Mouse (Mus musculus) naive thymus-derived CD4-positive, alpha-beta T cell, adult 5 months (primary cell): ENCODE data around the gene Gm17949. TPM values are rescaled to one million over a fixed set of nuclear protein-coding genes. Genes with fewer than 3 reads are reported as not detected.

Experiments used
- polyA plus RNA-seq: library from polyadenylated mRNA; unstranded; fragments of 100-300 nt; shearing (Covaris generic); gene quantifications from one replicate; pipeline ENCODE4 v1.2.1, GENCODE M21; 2017

The Gm17949 gene
- polyA plus RNA-seq: 1.1 TPM

DNA sequence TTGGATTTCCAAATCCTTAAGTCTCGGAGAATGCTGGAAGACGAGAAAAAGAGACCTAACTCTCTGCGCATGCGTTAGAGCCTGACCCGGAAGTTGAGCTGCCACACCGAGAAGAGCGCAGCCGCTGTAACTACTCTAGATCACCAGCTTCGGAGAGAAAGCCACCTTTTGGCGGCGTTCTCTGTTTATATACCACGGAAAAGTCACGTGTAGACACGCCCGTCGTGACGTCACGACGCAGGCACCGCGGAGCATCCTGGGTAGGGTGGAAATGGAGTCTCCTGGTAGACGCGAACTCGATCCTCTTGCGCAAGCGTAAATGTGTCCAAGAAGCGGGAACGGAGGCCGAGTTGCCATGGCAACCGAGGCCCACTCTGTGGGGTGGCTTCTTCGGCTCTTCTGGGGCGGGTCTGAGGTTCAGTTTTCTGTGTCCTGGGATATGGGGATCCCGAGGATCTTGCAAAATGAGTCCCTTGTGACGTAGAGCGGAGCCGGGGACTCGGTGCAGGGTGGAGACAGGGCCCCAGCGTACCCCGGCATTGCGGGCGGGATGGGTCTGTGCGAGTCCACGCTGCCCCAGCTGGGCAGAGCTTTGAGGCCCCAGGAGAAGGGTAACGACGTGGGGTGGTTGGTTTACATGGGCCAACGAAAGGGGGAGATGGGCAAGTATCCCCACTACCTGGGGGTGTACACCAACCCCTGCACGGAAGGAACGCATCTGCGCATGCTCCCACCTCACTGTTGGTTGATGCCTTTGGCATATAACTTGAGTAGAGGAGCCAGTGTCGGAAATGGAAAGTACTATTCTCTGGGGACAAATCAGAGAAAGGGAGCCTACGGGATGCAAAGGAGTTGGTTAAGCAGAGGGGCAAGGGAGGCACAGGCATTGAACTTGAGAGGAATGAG, at the start of gene Gm17949, which contains the start of gene Gtf2f1:
Gene Gm17949 (plus strand): TSS at position 234 of the 906 bp plus-strand sequence.
Gene Gtf2f1 (minus strand): TSS at position 53 of the 906 bp plus-strand sequence.

DNA sequence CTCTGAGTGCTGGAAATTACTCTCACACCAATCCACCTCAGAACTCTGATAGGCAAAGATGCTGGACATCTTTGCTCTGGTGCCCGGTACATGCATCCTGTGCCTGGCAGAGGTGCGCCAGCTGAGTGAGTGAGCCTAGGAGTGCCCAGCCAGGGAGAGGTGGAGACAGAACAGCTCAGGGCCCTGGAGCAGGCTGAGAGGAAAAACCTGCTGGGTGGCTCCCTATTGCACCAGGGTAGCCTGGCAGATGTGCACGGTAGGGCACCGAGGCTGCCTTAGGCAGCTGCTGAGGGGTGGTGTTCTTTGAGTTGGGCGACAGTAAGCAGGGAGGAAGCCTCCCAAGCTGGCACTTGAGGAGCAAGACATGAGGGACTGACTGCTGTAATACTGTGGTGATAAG, 29.3 kb upstream of the Gm17949 start, which contains the start of gene Acer1:
Gene Acer1 (minus strand): TSS at position 114 of the 400 bp plus-strand sequence.

DNA sequence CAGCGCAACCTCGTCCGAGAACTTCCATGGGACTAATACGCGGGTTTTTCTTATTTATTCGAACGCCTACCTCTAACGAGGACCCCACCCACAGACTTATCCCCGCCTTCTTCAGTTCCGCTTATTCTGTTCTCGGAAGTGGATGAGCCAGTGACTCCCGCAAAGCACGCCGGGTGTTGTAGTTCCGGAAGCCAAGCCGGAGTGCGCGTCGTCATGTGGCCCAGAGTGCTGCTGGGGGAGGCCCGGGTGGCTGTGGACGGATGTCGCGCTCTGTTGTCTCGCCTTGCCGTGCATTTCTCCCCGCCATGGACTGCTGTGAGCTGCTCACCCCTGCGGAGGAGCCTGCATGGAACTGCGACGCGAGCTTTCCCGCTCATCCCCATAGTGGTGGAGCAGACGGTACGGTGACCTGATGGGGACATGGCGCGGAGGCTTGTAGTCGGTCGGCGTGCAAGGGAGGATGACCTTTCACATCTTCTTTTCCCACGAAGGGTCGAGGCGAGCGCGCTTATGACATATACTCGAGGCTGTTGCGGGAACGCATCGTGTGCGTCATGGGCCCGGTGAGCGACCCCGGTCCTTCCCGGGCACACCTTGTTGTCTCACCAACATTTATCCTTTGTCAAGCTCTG, 21.0 kb upstream of the Gm17949 start, which contains the start of gene Clpp:
Gene Clpp (plus strand): TSS at position 191 of the 632 bp plus-strand sequence.

DNA sequence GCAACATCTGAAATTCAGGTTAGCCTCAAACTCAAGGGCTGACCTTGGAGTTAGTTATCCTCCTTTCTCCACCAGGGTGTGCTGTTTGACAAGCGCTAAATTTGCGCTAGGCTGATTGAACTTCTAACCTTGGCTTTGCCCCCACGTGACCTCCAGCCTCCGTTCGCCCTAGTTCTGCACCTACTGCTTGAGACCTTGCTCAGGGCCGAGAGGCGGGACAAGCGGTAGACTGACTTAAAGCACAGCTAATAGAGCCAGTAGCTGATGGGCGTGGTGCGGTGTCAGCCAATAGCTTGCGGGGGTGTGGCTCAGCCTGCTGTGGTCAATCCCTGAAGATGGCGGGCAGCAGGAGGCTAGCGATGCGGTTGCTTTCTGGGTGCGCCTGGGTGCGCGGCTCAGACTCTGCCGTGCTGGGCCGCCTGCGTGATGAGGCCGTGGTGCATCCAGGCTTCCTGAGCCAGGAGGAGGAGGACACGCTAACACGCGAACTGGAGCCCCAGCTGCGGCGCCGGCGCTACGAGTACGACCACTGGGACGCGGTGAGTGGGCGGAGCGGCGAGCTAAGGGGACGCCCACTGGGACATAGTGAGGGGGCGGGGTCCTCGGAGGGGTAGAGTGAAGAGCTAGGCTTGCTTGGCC, 14.1 kb upstream of the Gm17949 start, which contains the start of gene Alkbh7:
Gene Alkbh7 (plus strand): TSS at position 311 of the 639 bp plus-strand sequence.

DNA sequence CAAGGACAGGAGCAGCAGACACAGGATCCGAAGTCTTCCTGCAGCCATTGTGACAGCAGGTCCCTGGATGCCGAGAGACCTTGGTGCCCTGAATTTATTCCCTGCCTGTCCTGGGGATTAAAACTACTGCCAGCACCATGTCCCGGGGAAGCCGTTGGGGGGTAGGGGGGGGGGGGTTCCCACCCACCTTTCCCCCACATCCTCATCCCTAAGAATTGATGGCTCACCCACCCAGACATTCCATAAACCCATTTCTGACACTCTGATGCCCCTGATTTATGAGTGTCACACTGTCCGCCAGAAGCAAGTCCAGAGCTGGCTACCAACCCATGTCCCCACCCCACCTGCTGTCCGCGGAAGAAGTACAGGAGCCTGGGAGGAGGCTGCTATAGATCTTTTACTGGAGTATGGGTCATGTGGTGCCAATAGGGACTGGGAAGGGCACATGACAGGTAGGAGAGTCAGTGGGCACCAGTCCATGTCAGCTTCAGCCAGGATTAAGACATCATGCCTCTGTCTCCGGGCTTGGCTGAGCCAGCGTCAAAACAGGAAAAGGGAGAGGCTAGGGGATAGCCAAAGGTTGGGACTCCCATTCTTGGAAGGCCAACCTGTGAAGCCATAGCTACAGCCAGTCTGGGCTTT, 11.2 kb upstream of the Gm17949 start, which contains the start of gene Pspn:
Gene Pspn (minus strand): TSS at position 51 of the 642 bp plus-strand sequence.

DNA sequence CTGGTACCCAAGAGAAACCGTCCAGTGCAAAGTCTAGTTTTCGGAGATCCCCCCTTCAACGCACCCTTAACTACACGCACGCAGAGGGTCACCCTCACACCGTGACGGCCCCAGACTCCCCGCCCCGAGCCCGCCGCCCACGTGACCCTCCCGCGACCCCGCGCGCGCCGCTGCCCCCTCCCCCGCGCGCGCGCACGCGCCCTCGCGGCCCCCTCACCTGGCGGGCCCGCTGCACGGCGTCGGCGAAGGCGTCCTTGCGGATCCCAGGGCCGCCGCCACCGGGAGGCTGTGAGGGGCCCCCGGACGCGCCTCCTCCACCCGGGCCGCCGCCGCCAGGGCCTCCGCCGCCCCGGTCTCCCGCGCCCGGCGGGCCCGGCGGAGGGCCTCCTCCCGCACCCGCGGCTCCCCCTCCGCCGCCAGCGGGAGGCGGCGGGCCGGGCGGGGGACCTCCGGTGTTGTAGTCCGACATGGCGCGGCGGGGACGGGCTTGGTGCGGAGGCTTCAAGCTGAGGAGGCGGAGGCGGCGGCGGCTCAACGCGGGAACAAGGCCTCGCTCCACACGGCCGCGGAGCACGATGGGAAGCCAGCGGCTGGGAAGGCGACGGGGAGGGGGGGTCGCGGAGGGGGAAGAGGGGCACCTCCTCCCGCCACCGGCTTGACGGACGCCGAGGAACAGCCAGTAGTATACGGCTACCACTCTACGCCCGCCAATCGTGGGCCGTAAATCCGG, 19.8 kb downstream of the Gm17949 start, which contains the start of gene Khsrp:
Gene Khsrp (minus strand): TSS at position 592 of the 730 bp plus-strand sequence.

DNA sequence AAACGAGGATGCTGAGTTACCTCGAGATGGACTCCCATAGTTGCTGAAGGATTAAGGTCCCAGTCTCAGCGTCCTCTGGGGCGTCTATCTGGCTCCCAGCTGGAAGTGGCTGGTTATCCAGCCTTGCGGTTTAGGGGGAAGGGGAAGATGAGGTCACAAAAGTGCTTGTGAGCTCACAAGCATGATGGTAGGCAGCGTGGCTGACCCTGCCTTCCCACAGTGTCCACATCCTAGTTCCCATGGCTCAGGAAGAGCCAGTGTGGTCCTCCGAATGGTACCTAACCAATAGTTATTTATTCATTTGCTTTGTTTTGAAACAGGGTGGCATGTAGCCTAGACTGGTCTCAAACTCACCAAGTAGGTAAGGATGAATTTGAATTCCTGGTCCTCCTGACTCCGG, 30.3 kb downstream of the Gm17949 start, which contains the start of gene Slc25a41:
Gene Slc25a41 (minus strand): TSS at position 101 of the 400 bp plus-strand sequence.

DNA sequence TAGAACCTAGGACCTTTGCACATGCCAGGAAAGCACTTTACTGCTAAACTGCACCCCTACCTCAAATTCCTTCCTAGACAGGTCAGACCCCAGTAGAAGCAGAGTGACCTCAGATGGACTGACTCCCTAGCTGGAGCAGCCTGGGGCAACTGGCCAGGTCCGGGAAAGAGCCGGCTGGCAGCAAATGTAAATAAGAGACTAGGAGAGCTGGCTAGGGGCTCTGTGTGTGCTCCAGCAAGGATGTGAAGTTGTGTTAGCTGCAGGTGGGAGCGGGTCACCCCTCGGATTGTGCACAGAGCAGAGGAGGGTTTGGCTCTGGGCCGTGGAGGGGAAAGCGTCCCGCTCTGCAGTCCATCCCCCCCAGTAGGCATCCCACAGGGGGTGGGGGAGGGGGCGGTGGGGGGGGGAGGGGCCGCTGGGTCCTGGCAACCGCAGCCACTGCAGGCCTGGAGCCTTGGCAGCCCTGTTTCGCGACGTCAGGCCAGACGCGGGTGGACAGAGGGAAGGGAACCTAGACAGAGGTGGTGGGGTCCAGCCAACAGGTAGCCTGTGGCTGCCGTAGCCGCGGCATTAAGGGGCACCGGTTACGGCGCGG, 47.7 kb downstream of the Gm17949 start, which contains the start of gene Crb3:
Gene Crb3 (plus strand): TSS at position 215 of the 595 bp plus-strand sequence.

DNA sequence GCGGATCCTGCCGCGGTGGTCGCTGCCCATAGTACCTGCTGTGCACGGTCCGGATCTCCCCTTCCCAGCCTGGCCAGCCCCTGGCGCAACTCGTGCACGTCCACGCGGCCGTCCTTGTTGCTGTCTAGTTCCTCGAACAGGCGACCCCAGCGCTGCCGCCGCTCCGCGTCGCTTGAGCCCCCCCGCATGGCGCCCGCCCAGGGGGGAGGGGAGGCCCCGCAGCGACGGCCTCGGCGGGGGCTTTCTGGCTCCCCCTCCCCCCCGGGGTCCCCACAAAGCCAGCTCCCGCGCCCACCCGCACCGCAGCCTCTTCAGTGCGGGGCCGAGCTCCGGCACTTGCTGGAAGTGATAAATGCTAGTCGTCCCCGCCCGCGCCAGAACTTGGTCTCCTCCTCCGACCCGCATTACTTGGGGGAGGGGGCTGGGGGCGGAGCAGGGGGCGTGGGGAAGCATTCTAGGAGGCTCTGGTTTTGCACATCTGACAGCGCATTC, 48.3 kb downstream of the Gm17949 start, which contains the start of gene Slc25a23:
Gene Slc25a23 (minus strand): TSS at position 378 of the 492 bp plus-strand sequence.

Other genes starting within 250 kb of the Gm17949 start
- 60.0 TPM for gene Dus3l, start 246.7 kb upstream of the Gm17949 start, polyA plus RNA-seq
- gene Prr22, start 241.2 kb upstream of the Gm17949 start, polyA plus RNA-seq: 1.5 TPM
- 1.8 TPM for gene Rfx2, start 180.5 kb upstream of the Gm17949 start, polyA plus RNA-seq
- gene Acsbg2, start 137.0 kb upstream of the Gm17949 start, polyA plus RNA-seq: not detected
- not detected for gene 1700061G19Rik, start 136.0 kb upstream of the Gm17949 start, polyA plus RNA-seq
- gene Mllt1, start 76.1 kb upstream of the Gm17949 start, polyA plus RNA-seq: 26.1 TPM
- gene Acer1, start 29.3 kb upstream of the Gm17949 start, polyA plus RNA-seq: not detected
- 48.3 TPM for gene Clpp, start 21.2 kb upstream of the Gm17949 start, polyA plus RNA-seq
- 17.1 TPM for gene Alkbh7, start 14.1 kb upstream of the Gm17949 start, polyA plus RNA-seq
- not detected for gene Pspn, start 11.5 kb upstream of the Gm17949 start, polyA plus RNA-seq
- 71.2 TPM for gene Gtf2f1, start 181 bp upstream of the Gm17949 start, polyA plus RNA-seq
- gene Khsrp, start 20.1 kb downstream of the Gm17949 start, polyA plus RNA-seq: 60.8 TPM
- gene Slc25a41, start 30.2 kb downstream of the Gm17949 start, polyA plus RNA-seq: not detected
- gene Crb3, start 47.6 kb downstream of the Gm17949 start, polyA plus RNA-seq: 1.7 TPM
- gene Slc25a23, start 48.4 kb downstream of the Gm17949 start, polyA plus RNA-seq: 13.0 TPM
- gene Dennd1c, start 67.0 kb downstream of the Gm17949 start, polyA plus RNA-seq: 126 TPM
- gene Tubb4a, start 76.3 kb downstream of the Gm17949 start, polyA plus RNA-seq: 1.1 TPM
- gene Tnfsf9, start 93.9 kb downstream of the Gm17949 start, polyA plus RNA-seq: 3.9 TPM
- not detected for gene Cd70, start 138.3 kb downstream of the Gm17949 start, polyA plus RNA-seq
- gene Tnfsf14, start 182.7 kb downstream of the Gm17949 start, polyA plus RNA-seq: not detected
- gene C3, start 216.7 kb downstream of the Gm17949 start, polyA plus RNA-seq: not detected
- gene Gpr108, start 237.0 kb downstream of the Gm17949 start, polyA plus RNA-seq: 56.3 TPM
- 5.1 TPM for gene Trip10, start 238.0 kb downstream of the Gm17949 start, polyA plus RNA-seq